Mouse (Mus musculus): ENCODE results near the gene Isy1.

Isy1 gene

GRCm38 (mm10) chr6:87838551-87839197 lies at the start of gene Isy1:
Isy1 (minus strand) TSS chr6:87838798.
- in situ Hi-C loops (cut with MboI; ENCODE audit: low pct_unique_long_range_greater_than_20kb in 1 of 2, low sequenced_read_pairs in 2 of 2, unreplicated experiment in 1 of 2), result no loop called here

- in situ Hi-C loops (cut with MboI; ENCODE audit: low pct_unique_long_range_greater_than_20kb in 1 of 2, low sequenced_read_pairs in 2 of 2, unreplicated experiment in 1 of 2), result no loop called here
Measured at GRCm38 (mm10) chr6:87887594-87888233, 49.1 kb upstream of the Isy1 start, which contains the start of gene Copg1. Copg1 (plus strand) TSS chr6:87887814.

GRCm38 (mm10) chr6:87886721-87887120 lies 48.1 kb upstream of the Isy1 start:
- in situ Hi-C loops (cut with MboI; ENCODE audit: low pct_unique_long_range_greater_than_20kb in 1 of 2, low sequenced_read_pairs in 2 of 2, unreplicated experiment in 1 of 2), result no loop called here

GRCm38 (mm10) chr6:87882816-87883215 lies 44.2 kb upstream of the Isy1 start:
- in situ Hi-C loops (cut with MboI; ENCODE audit: low pct_unique_long_range_greater_than_20kb in 1 of 2, low sequenced_read_pairs in 2 of 2, unreplicated experiment in 1 of 2), result no loop called here

- in situ Hi-C loops (cut with MboI; ENCODE audit: low pct_unique_long_range_greater_than_20kb in 1 of 2, low sequenced_read_pairs in 2 of 2, unreplicated experiment in 1 of 2), result no loop called here
Measured at GRCm38 (mm10) chr6:87882221-87882620, 43.6 kb upstream of the Isy1 start.

GRCm38 (mm10) chr6:87879628-87880027 lies 41.0 kb upstream of the Isy1 start:
- in situ Hi-C loops (cut with MboI; ENCODE audit: low pct_unique_long_range_greater_than_20kb in 1 of 2, low sequenced_read_pairs in 2 of 2, unreplicated experiment in 1 of 2), result no loop called here

- in situ Hi-C loops (cut with MboI; ENCODE audit: low pct_unique_long_range_greater_than_20kb in 1 of 2, low sequenced_read_pairs in 2 of 2, unreplicated experiment in 1 of 2), result no loop called here
Measured at GRCm38 (mm10) chr6:87879010-87879409, 40.4 kb upstream of the Isy1 start.

- in situ Hi-C loops (cut with MboI; ENCODE audit: low pct_unique_long_range_greater_than_20kb in 1 of 2, low sequenced_read_pairs in 2 of 2, unreplicated experiment in 1 of 2), result no loop called here
Measured at GRCm38 (mm10) chr6:87876068-87876643, 37.6 kb upstream of the Isy1 start.

GRCm38 (mm10) chr6:87875562-87875961 lies 37.0 kb upstream of the Isy1 start:
- in situ Hi-C loops (cut with MboI; ENCODE audit: low pct_unique_long_range_greater_than_20kb in 1 of 2, low sequenced_read_pairs in 2 of 2, unreplicated experiment in 1 of 2), result no loop called here

GRCm38 (mm10) chr6:87875083-87875482 lies 36.5 kb upstream of the Isy1 start:
- in situ Hi-C loops (cut with MboI; ENCODE audit: low pct_unique_long_range_greater_than_20kb in 1 of 2, low sequenced_read_pairs in 2 of 2, unreplicated experiment in 1 of 2), result no loop called here

- in situ Hi-C loops (cut with MboI; ENCODE audit: low pct_unique_long_range_greater_than_20kb in 1 of 2, low sequenced_read_pairs in 2 of 2, unreplicated experiment in 1 of 2), result no loop called here
Measured at GRCm38 (mm10) chr6:87873963-87874362, 35.4 kb upstream of the Isy1 start.

- in situ Hi-C loops (cut with MboI; ENCODE audit: low pct_unique_long_range_greater_than_20kb in 1 of 2, low sequenced_read_pairs in 2 of 2, unreplicated experiment in 1 of 2), result no loop called here
Measured at GRCm38 (mm10) chr6:87873104-87873503, 34.5 kb upstream of the Isy1 start.

- in situ Hi-C loops (cut with MboI; ENCODE audit: low pct_unique_long_range_greater_than_20kb in 1 of 2, low sequenced_read_pairs in 2 of 2, unreplicated experiment in 1 of 2), result no loop called here
Measured at GRCm38 (mm10) chr6:87871240-87871639, 32.6 kb upstream of the Isy1 start.

GRCm38 (mm10) chr6:87870440-87870839 lies 31.8 kb upstream of the Isy1 start:
- in situ Hi-C loops (cut with MboI; ENCODE audit: low pct_unique_long_range_greater_than_20kb in 1 of 2, low sequenced_read_pairs in 2 of 2, unreplicated experiment in 1 of 2), result no loop called here

GRCm38 (mm10) chr6:87868871-87869506 lies 30.4 kb upstream of the Isy1 start:
- in situ Hi-C loops (cut with MboI; ENCODE audit: low pct_unique_long_range_greater_than_20kb in 1 of 2, low sequenced_read_pairs in 2 of 2, unreplicated experiment in 1 of 2), result no loop called here

- in situ Hi-C loops (cut with MboI; ENCODE audit: low pct_unique_long_range_greater_than_20kb in 1 of 2, low sequenced_read_pairs in 2 of 2, unreplicated experiment in 1 of 2), result no loop called here
Measured at GRCm38 (mm10) chr6:87867256-87867655, 28.7 kb upstream of the Isy1 start.

GRCm38 (mm10) chr6:87866211-87866610 lies 27.6 kb upstream of the Isy1 start:
- in situ Hi-C loops (cut with MboI; ENCODE audit: low pct_unique_long_range_greater_than_20kb in 1 of 2, low sequenced_read_pairs in 2 of 2, unreplicated experiment in 1 of 2), result no loop called here

- in situ Hi-C loops (cut with MboI; ENCODE audit: low pct_unique_long_range_greater_than_20kb in 1 of 2, low sequenced_read_pairs in 2 of 2, unreplicated experiment in 1 of 2), result no loop called here
Measured at GRCm38 (mm10) chr6:87857071-87857470, 18.5 kb upstream of the Isy1 start.

GRCm38 (mm10) chr6:87853446-87853845 lies 14.8 kb upstream of the Isy1 start:
- in situ Hi-C loops (cut with MboI; ENCODE audit: low pct_unique_long_range_greater_than_20kb in 1 of 2, low sequenced_read_pairs in 2 of 2, unreplicated experiment in 1 of 2), result no loop called here

All from mouse embryonic stem cell (cell line).